Mouse (Mus musculus) hematopoietic stem cell, adult 5-6 weeks (primary cell): ENCODE measurements around the gene Ddx42. TPM values are rescaled to one million over a fixed set of nuclear protein-coding genes. Genes with fewer than 3 reads are reported as not detected.
A peak's percentile ranks its signal among the peaks of the same experiment; 100 is the strongest.

Experiments used
- ATAC-seq, 2 experiments: fragments of 125-278 bp in 1 of 2; replicated peaks in 1 of 2; 2 replicates each; pipeline ENCODE4 v1.8.0; 2016 to 2017; ENCODE audit warnings: inconsistent platforms in 2 of 2, mild to moderate bottlenecking in 2 of 2, moderate number of reproducible peaks in 2 of 2, low read depth in 1 of 2, moderate TSS enrichment in 1 of 2; ENCODE audit not compliant: low FRiP score in 2 of 2, poor library complexity in 2 of 2, severe bottlenecking in 2 of 2, insufficient read depth in 1 of 2, low TSS enrichment in 1 of 2
- total RNA-seq: library from RNA; stranded (forward); fragments of 172-1452, 232-1000 nt; gene quantifications from 2 replicates; pipeline ENCODE4 v1.2.3, GENCODE M21; 2017

The Ddx42 gene
- total RNA-seq, 1 experiment from 2014 or later = 108 TPM

DNA sequence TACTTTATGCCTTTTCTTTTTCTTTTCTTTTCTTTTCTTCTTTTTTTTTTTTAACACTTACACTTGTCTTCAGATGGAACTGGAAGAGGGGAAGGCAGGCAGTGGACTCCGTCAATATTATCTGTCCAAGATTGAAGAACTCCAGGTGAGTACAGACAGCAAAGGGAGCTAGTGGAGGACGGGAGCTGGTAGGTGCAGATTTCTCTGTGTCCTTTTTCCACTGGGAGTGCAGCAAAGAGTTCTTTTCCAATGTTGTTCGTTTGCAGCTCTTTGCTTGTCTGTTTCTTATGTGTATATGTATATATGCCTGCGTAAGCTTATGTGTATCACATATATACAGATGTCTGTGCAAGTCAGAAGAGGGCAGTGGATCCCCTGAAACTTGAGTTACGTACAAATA lies 40.0 kb downstream of the Ddx42 start:
- ATAC-seq = no peak

DNA sequence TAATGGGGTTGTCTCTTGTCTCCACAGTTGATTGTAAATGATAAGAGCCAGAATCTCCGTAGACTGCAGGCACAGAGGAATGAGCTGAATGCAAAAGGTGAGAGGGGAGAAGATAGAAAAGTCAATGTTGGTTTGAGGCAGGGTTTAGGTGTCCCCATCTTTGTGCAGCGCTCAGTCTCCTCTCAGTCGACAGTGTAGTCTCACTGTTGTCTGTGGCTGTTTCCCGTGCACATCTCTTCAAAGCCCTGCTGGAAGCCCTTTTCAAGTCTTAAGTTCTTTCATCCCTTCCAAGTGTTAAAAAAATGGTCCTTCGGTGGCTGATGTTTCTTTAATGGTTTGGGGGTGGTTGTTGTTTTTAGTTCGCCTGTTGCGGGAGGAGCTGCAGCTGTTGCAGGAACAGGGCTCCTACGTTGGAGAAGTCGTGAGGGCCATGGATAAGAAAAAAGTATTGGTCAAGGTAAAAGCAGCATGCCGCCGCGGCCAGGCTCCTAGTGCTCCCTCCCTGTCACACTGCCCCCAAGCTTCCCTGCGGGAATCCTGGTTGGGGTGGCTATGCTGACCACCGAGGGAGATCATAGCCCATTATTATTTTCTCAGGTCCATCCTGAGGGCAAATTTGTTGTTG lies 44.2 kb downstream of the Ddx42 start:
- no peak for ATAC-seq

DNA sequence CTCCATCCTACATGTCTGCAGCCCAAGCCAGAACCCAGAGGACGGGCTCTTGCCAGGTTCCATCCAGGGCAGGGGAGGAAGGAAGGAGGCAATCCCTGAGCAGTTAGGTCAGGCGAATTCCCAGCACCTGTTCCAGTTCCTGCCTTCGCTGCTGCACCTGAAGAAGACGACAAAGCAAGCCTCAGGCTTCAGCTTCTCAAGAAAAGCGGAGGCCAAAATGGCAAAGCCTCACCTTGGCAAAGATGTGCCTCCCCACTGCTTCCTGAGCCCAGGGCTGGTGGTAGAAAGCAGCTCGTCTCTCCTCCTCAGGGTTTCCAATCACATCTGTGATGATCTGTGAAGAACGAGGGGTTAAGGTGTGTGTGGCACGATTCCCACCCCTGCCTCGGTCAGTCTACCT lies 47.2 kb downstream of the Ddx42 start:
- ATAC-seq = no peak

DNA sequence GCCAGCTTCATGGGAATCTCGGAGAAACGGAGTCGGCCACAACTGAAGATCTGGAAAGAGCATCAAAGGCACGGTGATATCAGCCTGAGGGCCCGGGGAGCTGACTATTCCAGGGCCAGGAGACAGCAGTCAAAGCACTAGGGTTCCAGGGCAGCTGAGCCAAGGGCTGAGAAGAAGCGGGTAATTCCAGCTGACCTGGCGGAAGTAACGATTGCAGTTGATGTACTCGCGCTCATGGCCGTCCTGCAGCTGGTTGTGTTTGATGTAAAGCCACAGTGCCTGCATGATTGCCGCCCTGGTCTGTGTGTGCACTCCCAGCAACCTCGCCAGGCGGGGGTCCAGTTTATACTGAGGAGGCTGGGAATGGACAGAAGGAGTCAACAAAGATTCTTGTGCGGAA lies 48.3 kb downstream of the Ddx42 start:
- ATAC-seq = no peak

- no peak for ATAC-seq
These were observed 48.8 kb downstream of the Ddx42 start for GRCm38 (mm10) chr11:106265570-106265969.

DNA sequence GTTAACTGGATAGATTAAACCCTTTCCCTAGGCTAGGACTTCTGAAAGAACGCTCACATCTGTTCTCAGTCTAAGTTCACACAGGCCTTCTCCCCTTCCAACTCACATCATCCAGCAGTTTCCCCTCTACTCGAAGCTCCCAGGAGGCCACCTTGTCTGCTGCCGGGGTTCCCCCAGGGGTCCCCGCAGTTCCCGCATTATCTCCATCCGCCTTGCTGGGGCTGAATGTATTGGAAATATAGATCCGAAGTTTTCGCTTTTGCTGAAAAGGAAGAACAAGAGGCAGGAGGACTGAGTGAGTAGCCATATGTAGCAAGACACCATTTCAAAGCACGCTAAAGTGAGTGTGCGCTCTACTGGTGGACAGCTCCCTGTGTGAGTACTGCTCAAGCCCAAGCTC lies 49.7 kb downstream of the Ddx42 start:
- ATAC-seq = no peak

GRCm38 (mm10) chr11:106267311-106267852 lies 50.7 kb downstream of the Ddx42 start:
- ATAC-seq = peak in 1 of 2 experiments; percentile 40; a peak in 2 of 4 replicates

- ATAC-seq = no peak
These were observed 51.1 kb downstream of the Ddx42 start for GRCm38 (mm10) chr11:106267871-106268270.

DNA sequence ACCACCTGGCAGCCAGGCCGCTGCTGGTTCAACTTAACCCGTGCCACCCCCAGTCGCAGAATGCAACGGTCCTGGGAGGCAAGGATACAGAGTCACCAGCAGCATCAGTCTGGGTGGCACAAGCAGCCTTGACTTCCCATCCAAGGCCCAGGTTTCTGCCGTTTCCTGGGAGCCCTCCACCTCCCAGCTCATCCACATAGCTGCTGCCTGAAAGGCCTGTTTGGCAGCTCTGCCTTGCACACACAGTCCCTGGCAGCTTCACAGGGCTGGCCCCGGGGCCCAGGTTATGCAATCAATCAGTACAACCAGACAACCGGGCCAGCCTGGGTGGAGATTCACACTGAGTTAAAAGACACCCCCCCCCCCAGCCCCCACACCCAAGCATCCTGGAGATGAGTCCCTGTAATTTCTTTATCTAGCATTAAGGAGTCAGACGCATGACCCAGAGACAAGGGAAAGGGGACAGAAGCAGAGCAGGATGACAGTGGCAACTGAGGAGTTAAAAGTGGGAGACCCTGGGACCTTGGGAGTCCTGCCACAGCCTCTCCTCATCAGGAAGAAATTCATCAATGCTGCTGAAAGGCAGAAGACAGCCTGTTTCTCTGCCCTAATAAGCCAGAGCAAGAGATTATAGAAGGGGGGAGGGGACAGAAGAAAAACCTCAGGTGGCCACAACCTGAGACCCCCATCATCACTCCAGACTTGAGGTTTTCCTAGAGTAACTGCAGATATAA lies 51.8 kb downstream of the Ddx42 start:
- no peak for ATAC-seq

DNA sequence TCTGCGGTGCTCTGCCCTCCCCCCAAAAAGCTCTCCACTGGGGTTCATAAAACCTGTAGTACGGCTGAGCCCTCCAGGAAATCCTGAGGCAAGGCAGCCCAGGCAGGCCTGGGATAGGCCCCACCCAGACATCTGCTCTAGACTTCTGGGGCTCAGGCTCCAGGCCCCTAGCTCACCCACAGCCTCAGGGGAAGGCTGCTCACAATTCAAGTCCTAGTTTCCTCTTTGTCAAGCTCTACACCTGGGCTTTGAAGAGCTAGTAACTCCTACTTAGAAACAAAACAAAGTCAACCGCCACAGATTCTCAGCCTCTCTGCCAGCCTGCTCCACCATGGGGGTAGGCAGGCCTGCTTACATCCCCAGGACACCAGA lies 52.3 kb downstream of the Ddx42 start:
- ATAC-seq = peak; percentile 34 to 45; a peak in 2 of 4 replicates

GRCm38 (mm10) chr11:106271131-106271793 lies 54.5 kb downstream of the Ddx42 start:
- ATAC-seq = no peak

DNA sequence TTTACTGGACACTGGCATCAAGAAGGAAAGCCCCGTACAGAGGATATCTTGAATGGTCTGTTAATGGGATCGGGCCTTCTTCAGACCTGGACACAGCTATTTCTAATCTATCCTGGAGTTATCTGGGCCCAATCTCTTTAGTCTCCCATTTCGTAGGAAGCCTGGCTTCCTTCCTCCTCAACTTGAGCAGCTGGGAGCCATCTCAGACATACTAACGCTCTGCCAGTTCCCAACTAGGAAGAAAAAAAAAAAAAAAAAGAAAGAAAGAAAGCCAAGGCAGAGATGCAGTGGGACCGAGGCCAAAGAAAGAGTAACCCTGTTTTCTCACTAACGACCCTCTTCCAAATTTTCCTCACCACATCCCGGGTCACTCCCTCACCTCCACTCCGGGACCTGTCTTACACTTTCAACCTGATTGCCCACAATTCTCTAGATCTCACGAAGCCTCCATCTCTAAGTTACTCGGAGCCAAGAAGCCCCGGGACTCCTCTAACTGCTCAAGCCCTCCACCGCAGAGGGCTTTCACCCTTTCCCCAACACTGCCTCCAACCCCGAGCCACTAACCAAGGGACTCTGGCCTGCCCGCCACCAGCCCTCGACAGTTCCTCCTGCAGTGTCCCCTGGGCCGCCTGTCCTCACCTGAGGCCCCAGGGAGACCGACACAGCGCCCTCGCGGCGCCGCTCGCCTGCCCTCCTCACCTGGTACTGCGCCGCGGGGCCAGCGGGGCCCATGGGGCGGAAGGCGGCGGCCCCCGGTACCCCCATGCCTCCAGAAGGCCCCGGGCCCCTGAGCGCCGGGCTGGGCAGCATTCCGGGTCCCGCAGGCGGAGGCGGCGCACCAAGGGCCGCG lies 55.3 kb downstream of the Ddx42 start:
- no peak for ATAC-seq

DNA sequence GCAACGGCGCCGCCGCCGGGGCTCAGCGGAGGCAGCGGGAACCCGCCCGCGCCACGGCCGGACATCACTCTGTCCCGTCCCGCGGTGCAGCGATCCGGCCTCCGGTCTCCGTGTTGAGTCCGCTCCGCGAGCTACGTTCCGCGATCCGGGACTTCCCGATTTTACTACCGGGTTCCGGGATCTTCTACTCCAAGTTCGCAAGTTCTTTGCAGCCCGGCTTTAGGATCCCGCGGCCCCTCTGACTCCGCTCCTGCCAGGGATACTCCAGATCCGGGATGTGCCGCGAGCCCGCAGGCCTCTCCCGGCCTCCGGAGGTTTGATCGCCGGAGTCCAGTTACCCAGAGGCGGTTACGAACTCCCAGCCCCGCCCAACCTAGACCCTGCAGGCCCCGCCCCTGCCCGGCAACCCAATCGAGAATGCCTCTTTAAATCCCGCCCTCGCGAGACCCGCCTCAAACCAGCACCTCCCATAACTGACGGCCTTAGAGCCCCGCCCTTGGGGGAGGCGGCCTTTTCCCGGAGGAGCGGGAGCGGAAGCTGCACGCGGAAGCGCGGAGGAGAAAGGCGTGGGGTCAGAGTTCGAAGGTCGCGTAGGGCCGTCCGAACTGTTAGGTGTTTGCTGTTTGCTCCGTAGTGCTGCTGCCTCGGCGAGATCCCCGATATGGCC lies 56.1 kb downstream of the Ddx42 start, which contains the start of gene Smarcd2:
TSS of gene Smarcd2 (minus strand) at position 329 of the 667 bp plus-strand sequence.
- ATAC-seq = peak; percentile 82 to 84

DNA sequence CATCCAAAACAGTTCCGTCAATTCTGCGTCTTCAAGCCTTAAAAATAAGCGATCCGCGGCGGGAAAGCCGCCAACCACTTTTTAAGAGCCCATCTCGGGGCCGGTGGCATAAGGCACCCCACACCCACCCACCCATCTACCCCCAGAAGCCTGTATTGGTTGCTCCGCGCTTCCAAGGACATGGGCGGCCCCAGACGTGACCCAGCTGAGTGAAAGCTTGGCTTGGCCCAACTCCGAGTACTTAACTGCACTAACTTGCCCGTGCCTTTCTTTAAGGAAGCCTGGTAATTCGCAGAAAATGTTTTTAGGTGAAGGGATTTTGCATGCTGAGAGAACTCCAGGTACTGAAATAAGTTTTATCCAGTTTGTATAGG lies 56.6 kb downstream of the Ddx42 start:
- ATAC-seq = no peak

DNA sequence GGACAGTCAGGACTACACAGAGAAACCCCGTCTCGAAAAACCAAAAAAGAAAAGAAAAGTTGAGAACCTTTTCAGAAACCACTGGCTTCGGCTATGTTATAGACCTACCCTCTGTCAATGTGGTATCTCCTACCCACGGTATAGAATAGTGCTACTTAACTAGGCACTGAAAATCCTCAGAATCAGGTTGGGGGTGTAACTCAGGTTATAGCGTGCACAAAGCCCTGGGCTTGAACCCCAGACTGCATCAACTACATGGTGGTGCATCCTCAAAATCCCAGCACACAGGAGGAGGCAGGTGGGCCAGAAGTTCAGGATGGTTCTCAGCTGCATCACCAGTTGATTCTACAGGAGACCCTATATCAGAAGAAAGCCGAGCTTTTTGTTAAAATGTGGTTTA lies 57.1 kb downstream of the Ddx42 start:
- ATAC-seq = no peak

DNA sequence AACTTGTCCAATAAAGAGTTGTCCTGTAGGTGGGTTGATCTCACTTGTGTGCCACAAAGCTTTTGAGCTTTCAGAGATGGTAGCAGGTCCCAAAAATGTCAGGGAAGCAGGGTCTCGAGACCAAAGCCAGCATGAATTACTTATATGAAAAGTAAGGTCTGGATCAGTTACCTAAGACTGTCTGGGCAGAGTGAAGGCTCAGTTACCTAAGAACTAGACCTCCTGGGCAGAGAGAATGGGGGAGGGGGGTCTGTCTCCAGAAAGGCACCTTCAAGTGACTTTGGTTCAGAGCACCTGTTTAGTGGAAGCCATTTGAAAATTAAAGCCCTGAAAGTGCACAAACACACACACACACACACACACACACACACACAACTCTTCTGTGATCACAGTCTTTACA lies 57.6 kb downstream of the Ddx42 start:
- no peak for ATAC-seq

DNA sequence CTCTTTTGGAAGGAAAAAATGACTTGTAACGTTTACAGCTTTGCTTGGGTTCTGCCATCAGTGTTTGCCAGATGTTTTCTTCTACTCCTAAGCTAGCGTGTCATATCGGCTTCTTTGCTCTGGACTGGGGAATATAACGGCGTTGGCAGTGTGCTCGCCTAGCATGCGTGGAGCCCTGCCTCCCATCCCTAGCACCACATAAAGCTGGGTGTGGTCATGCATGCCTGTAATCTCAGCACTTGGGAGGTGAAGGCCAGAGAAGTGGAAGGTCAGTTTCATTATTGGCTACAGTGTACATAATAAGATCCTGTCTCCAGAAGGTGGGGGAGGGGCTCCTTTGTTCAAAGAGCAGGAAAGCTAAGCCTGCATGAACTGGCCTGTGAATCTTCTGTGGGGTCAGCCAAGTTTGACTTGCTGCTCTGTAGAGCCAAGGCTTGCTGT lies 58.3 kb downstream of the Ddx42 start:
- no peak for ATAC-seq
